Mouse (Mus musculus): ENCODE measurements around the gene Oit1. TPM values are rescaled to one million over a fixed set of nuclear protein-coding genes. Genes with fewer than 3 reads are reported as not detected.

Oit1 gene
- not detected in 2 replicates for polyA plus RNA-seq (2011; ENCODE audit: insufficient read length, low read depth, missing spikeins)

DNA sequence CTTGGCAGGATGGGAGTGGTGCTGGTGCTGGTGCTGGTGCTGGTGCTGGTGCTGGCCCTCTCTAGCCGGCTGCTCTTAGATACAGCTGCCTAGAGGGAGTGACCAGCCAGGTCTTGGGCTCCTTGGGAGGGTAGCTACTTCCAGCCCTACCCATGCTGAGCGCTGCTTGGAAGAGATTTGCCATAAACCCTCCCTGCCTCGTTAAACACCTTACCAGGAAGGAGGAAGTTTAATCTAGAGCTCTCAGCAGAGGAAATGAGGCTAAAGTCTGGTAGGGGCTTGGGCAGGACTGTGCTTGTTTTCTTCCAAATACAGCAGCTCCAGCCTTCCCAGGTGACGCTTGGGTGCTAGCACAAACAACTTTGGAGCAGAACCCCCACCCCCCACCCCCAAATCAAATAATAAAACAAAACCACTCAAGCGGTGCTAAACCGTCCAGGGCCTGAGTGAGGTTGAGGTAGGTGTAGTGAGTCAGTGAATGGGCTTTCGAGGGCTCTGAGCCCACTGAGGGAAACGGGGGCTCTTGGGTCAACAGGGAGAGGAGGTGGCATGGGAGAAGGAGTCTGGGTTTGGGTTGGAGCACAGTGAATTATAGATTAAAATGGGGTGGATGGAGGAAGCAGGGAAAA, at the start of gene Oit1:
Oit1 (minus strand) TSS at position 70 of the 629 bp plus-strand sequence.
- Histone ChIP-seq H3K27ac (ENCODE audit: insufficient read depth, low read length) (no peak within 1 kb of the TSS), H3K4me3 (ENCODE audit: insufficient read depth, low read length) (no peak within 1 kb of the TSS), H3K4me1 (ENCODE audit: control insufficient read depth, insufficient read depth, low read length) (no peaks in the 10 kb centered on the region)
- TF ChIP-seq POLR2A (IDR thresholded peaks at IDR 0.05; ENCODE audit: low read depth, low read length): no peak

DNA sequence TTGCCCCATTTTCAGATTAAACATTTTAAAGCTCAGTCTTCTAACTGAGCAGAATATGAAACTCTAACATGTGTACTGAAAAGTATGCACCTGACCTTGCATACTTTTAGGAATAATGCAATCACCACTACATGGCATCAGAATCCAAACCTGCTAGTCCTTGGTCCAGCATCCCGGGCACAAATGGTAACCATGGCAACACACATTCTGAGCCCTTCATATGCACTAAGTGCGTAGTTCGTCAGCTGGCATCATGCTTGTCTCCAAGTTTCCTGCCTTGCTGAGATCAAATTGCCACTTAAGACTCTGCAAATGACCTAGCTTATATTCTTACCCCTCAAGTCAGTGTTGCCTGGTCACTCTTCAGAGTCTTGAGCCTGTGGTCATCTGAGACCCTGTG, 44.3 kb upstream of the Oit1 start:
- Histone ChIP-seq H3K4me3 (ENCODE audit: insufficient read depth, low read length) (no peak overlapping the region), H3K4me1 (ENCODE audit: control insufficient read depth, insufficient read depth, low read length) (peaks cover 9% of the 10 kb centered on the region; the same call in 1 of the 2 replicates), H3K27ac (ENCODE audit: insufficient read depth, low read length) (no peak overlapping the region)
- TF ChIP-seq POLR2A (IDR thresholded peaks at IDR 0.05; ENCODE audit: low read depth, low read length) (no peak), CTCF (IDR thresholded peaks at IDR 0.05; ENCODE audit: borderline replicate concordance, insufficient read depth, low read length) (no peak)

DNA sequence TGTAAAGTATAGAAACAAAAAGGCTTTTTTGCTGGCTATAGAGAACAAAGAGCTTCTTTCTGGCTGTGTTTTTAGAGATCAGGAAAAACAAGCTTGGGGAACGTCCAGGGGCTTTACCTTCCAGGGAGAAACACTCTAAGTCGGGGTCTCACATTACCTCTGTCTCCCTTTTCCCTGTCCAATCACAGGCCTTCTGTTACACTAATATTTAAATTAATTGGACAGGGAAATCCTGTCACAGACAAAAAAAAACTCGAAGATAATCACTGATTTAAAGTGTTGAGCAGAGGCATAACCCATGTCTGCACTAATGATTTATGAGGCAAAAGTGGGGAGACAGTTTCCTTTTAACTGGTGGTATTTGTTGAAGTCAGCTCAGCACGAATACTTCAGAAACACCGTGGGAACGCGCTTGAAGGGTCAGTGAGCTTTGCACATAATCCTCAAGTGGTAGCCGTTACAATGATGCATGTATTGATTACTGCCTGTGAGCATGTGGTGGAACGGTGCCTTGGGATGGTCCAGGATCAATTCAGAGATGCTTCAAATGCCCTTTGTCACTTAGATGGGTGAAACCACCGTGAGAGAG, 42.7 kb upstream of the Oit1 start:
- no peak overlapping the region for H3K4me3 ChIP-seq (ENCODE audit: insufficient read depth, low read length)
- no peak overlapping the region for H3K27ac ChIP-seq (ENCODE audit: insufficient read depth, low read length)
- peaks cover 9% of the 10 kb centered on the region; the same call in 1 of the 2 replicates for H3K4me1 ChIP-seq (ENCODE audit: control insufficient read depth, insufficient read depth, low read length)
- TF ChIP-seq CTCF (IDR thresholded peaks at IDR 0.05; ENCODE audit: borderline replicate concordance, insufficient read depth, low read length) (no peak), POLR2A (IDR thresholded peaks at IDR 0.05; ENCODE audit: low read depth, low read length) (no peak)

DNA sequence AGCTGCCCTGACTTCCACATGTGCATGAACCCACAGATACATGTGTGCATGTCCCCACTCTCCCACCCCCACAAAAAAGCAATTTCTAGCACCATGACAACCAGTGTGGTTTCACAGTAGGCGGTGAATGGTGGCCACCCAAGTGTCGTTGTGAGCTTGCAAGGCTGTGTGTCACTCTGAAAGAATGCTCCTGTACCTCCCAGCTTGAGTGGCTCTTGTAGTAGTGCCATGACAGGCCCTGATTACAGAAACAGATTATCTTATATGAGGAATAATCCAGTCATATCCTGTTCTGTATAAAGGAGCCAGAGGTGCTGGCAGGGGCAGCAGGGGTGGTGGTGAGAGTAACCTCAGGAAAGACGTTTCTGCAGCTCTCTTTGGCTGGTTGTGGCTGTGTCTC, 40.1 kb upstream of the Oit1 start:
- Histone ChIP-seq H3K4me1 (ENCODE audit: control insufficient read depth, insufficient read depth, low read length) (peaks cover 9% of the 10 kb centered on the region; the same call in 1 of the 2 replicates), H3K4me3 (ENCODE audit: insufficient read depth, low read length) (no peak overlapping the region), H3K27ac (ENCODE audit: insufficient read depth, low read length) (no peak overlapping the region)
- TF ChIP-seq POLR2A (IDR thresholded peaks at IDR 0.05; ENCODE audit: low read depth, low read length): no peak
- no peak for TF ChIP-seq CTCF (IDR thresholded peaks at IDR 0.05; ENCODE audit: borderline replicate concordance, insufficient read depth, low read length)

DNA sequence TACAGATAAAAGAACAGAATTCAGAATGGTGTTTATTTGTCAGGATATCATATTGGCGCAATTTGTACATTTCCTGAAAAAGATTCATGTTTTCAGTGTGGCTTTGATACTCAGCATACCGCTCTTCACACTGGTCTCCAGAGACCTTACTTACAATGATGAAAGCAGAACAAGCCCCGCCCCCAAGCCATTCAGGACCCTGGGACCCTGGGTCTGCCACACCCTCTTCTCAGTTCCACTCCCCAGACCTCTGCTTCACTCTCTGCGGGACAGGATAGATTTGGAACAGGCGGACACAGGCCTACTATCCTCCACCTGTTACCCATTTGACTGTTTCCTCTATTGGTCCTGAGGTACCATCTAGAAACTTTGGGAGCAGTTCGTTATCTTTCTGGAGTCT, 27.4 kb upstream of the Oit1 start:
- Histone ChIP-seq H3K27ac (ENCODE audit: insufficient read depth, low read length) (no peak overlapping the region), H3K4me1 (ENCODE audit: control insufficient read depth, insufficient read depth, low read length) (no peaks in the 10 kb centered on the region), H3K4me3 (ENCODE audit: insufficient read depth, low read length) (no peak overlapping the region)
- TF ChIP-seq CTCF (IDR thresholded peaks at IDR 0.05; ENCODE audit: borderline replicate concordance, insufficient read depth, low read length) (no peak), POLR2A (IDR thresholded peaks at IDR 0.05; ENCODE audit: low read depth, low read length) (no peak)

DNA sequence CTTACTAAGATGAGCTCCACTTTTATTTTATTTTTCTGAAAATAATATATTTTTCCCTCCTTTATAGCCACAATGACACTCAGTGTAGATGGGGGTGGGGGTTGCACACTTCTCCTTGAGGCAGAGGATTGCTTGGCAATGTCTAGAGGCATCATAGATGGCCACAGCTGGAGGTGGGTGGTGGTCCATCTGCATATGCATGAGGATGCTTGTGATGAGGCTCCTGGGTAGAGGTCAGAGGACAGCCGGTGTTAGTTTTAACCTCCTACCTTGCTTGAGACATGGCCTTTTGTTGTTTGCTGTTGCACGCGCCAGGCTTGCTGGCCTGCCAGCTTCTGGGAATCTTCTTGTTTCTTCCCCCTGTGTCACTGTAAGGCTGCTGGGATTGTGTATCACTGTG, 24.8 kb upstream of the Oit1 start:
- no peak overlapping the region for H3K27ac ChIP-seq (ENCODE audit: insufficient read depth, low read length)
- no peak overlapping the region for H3K4me3 ChIP-seq (ENCODE audit: insufficient read depth, low read length)
- no peaks in the 10 kb centered on the region for H3K4me1 ChIP-seq (ENCODE audit: control insufficient read depth, insufficient read depth, low read length)
- no peak for TF ChIP-seq POLR2A (IDR thresholded peaks at IDR 0.05; ENCODE audit: low read depth, low read length)
- no peak for TF ChIP-seq CTCF (IDR thresholded peaks at IDR 0.05; ENCODE audit: borderline replicate concordance, insufficient read depth, low read length)

DNA sequence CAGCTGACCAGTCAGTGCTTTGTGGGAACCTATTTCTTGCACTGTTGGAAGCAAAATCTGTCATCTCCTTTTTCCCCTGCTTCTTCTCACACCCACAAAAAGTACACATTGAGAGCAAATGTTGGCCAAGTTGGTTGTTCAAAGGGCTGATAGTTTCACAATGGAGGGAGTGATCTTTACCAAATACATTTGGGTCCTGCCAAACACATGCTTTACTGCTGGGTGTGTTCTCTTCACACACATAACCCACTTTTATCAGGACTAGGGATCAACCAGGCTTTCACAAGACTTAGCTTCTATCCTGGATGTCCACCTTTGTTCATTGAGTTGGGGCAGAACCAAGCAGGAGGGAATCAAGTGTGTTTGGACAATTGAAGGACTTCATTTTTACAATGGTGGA, 20.0 kb upstream of the Oit1 start:
- H3K4me1 ChIP-seq (ENCODE audit: control insufficient read depth, insufficient read depth, low read length): no peaks in the 10 kb centered on the region
- TF ChIP-seq CTCF (IDR thresholded peaks at IDR 0.05; ENCODE audit: borderline replicate concordance, insufficient read depth, low read length): no peak
- no peak for TF ChIP-seq POLR2A (IDR thresholded peaks at IDR 0.05; ENCODE audit: low read depth, low read length)

DNA sequence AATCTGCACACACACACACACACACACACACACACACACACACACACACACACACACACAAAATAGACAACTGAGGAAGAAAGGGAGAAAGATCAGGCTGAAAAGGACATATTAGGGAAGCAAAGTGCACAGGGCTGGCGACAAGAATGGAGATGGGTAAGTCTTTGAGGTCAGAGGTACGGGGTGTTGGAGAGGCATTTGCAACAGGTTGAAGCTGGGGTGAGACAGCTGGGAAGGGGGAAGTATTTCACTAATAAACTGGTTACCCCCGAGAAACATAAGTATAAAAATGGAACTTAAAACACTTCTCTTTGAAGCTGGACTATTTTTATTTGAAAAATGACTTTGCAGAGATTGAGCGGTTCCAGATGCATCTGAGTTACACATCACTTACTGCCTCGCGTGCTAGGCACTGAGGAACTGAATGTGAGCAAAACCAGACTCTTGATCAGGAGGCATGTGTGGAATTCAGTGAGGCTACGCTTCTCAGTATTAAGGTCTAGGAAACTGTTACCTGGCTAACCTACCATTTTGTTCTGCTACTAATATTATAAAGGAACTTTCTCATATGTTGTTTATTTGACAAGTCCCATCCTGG, 17.2 kb upstream of the Oit1 start:
- H3K4me1 ChIP-seq (ENCODE audit: control insufficient read depth, insufficient read depth, low read length): no peaks in the 10 kb centered on the region
- no peak overlapping the region for H3K27ac ChIP-seq (ENCODE audit: insufficient read depth, low read length)
- TF ChIP-seq CTCF (IDR thresholded peaks at IDR 0.05; ENCODE audit: borderline replicate concordance, insufficient read depth, low read length) (no peak), POLR2A (IDR thresholded peaks at IDR 0.05; ENCODE audit: low read depth, low read length) (no peak)
- H3K4me3 ChIP-seq (ENCODE audit: insufficient read depth, low read length): no peak overlapping the region

More for the DNA sequence above, 20.0 kb upstream of the Oit1 start:
- H3K4me3 ChIP-seq (ENCODE audit: insufficient read depth, low read length): no peak overlapping the region
- no peak overlapping the region for H3K27ac ChIP-seq (ENCODE audit: insufficient read depth, low read length)

DNA sequence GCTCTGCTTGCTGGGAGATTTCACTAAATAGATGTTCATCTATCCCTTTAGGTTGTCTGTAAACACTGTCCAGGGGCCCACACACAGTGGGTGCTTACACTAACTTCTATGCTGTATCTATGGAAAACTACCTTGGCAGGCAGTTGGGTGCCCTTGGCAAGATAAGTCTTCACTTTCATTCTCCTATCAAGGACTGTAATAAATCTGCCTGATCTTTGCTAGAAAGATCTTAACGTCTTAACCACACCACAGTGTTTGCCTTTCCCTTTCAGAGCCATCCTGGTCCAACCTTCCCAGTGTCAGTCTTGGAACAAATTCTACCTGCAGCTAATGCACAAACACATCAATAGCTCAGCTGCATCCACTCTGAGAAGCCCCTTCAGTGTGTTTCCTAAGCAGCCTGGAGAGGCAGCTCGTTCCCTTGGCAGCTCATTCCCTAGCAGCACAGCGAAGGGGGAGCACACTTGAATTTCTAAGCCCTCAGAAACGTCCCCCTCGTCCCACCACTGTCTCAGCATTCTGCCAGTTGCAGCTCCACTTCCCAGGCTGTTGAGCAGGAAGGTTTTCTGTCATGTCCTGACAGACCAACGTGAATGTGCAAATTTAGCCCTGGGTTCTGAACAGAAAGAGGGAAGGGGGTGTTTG, 13.7 kb upstream of the Oit1 start:
- TF ChIP-seq CTCF (IDR thresholded peaks at IDR 0.05; ENCODE audit: borderline replicate concordance, insufficient read depth, low read length) (no peak), POLR2A (IDR thresholded peaks at IDR 0.05; ENCODE audit: low read depth, low read length) (no peak)
- H3K27ac ChIP-seq (ENCODE audit: insufficient read depth, low read length): no peak overlapping the region
- H3K4me3 ChIP-seq (ENCODE audit: insufficient read depth, low read length): no peak overlapping the region
- H3K4me1 ChIP-seq (ENCODE audit: control insufficient read depth, insufficient read depth, low read length): no peaks in the 10 kb centered on the region

DNA sequence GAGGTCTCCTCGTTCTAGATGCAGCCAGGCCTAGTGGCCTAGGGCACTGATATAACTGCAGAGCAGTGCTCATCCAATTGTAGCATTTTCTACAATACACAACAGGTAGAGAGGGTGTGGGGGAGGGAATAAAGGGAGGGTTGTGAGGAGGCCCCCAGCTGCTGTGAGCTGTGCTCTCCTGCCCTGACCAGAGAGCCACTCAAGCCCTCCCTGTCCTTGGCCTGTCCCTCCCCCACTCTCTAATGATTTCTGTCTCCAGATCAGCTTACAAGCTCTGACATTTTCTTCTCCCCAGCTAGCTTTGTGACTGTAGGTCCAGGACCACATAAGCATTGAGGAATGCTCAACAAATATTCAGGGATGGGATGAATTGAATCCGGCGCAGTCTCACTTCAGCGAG, 9.2 kb downstream of the Oit1 start:
- TF ChIP-seq POLR2A (IDR thresholded peaks at IDR 0.05; ENCODE audit: low read depth, low read length): no peak
- TF ChIP-seq CTCF (IDR thresholded peaks at IDR 0.05; ENCODE audit: borderline replicate concordance, insufficient read depth, low read length): no peak
- no peaks in the 10 kb centered on the region for H3K4me1 ChIP-seq (ENCODE audit: control insufficient read depth, insufficient read depth, low read length)
- H3K4me3 ChIP-seq (ENCODE audit: insufficient read depth, low read length): no peak overlapping the region
- H3K27ac ChIP-seq (ENCODE audit: insufficient read depth, low read length): no peak overlapping the region

Data from embryonic fibroblast, embryonic 13.5 days (primary cell).